Mouse (Mus musculus) monocyte, adult 5-6 weeks (primary cell): ENCODE results near the gene Arl10. TPM values are rescaled to one million over a fixed set of nuclear protein-coding genes. Genes with fewer than 3 reads are reported as not detected.
A peak's percentile ranks its signal among the peaks of the same experiment; 100 is the strongest.
"Not testable (repeated sequence)": the region's sequence is repeated elsewhere in the genome, so short reads cannot be mapped to it uniquely, and the experiment has no call there.

Source experiments
- ATAC-seq: fragments of 153-309, 156-312 bp; replicated peaks from 2 replicates; pipeline ENCODE4 v1.8.0; 2017; ENCODE audit warnings: mild to moderate bottlenecking; ENCODE audit not compliant: low TSS enrichment, insufficient number of reproducible peaks, severe bottlenecking, poor library complexity, low FRiP score
- total RNA-seq: library from RNA; stranded (forward); fragments of 200-1000, 200-491, 200-594 nt; gene quantifications from 3 replicates; pipeline ENCODE4 v1.2.3, GENCODE M21; 2017

Gene Arl10
- total RNA-seq, 1 experiment from 2014 or later, result 8.7 TPM

GRCm38 (mm10) chr13:54608666-54609065 is 33.9 kb downstream of the Arl10 start:
- ATAC-seq, result no peak

- no peak for ATAC-seq
Measured at GRCm38 (mm10) chr13:54609301-54609700, 34.5 kb downstream of the Arl10 start.

- ATAC-seq, result no peak
Measured at GRCm38 (mm10) chr13:54610613-54610971, 35.8 kb downstream of the Arl10 start.

- peak; percentile 52; the same call in 1 of the 2 replicates for ATAC-seq
Measured at GRCm38 (mm10) chr13:54610972-54611754, 36.3 kb downstream of the Arl10 start, which contains the start of gene Cltb. Gene Cltb, minus strand, starts transcription at chr13:54611344.

GRCm38 (mm10) chr13:54613141-54613540 is 38.3 kb downstream of the Arl10 start:
- not testable (repeated sequence) for ATAC-seq

GRCm38 (mm10) chr13:54616307-54616706 is 41.5 kb downstream of the Arl10 start:
- no peak for ATAC-seq

GRCm38 (mm10) chr13:54616998-54617397 is 42.2 kb downstream of the Arl10 start:
- ATAC-seq, result no peak

- peak; percentile 96 for ATAC-seq
Measured at GRCm38 (mm10) chr13:54621155-54621932, 46.5 kb downstream of the Arl10 start, which contains the start of gene Faf2. Gene Faf2, plus strand, starts transcription at chr13:54621784.

GRCm38 (mm10) chr13:54621960-54622521 is 47.2 kb downstream of the Arl10 start:
- ATAC-seq, result peak; percentile 16; the same call in 1 of the 2 replicates

- no peak for ATAC-seq
Measured at GRCm38 (mm10) chr13:54629128-54629527, 54.3 kb downstream of the Arl10 start.

Other genes starting within 250 kb of the Arl10 start
- 0.19 to 0.85 TPM in 2 of 3 replicates, not detected in the other for gene Cplx2, start 203.7 kb upstream of the Arl10 start, total RNA-seq
- 19.8 to 26.8 TPM (median 22.8 TPM) in 3 replicates for gene Thoc3, start 106.2 kb upstream of the Arl10 start, total RNA-seq
- gene Simc1, start 71.2 kb upstream of the Arl10 start, total RNA-seq, result 12.8 to 21.2 TPM (median 19.7 TPM) in 3 replicates
- 34.5 to 44.1 TPM (median 38.3 TPM) in 3 replicates for gene 4833439L19Rik, start 9.6 kb upstream of the Arl10 start, total RNA-seq
- gene Nop16, start 15.1 kb downstream of the Arl10 start, total RNA-seq, result 8.6 to 17.2 TPM (median 16.5 TPM) in 3 replicates
- 22.4 to 36.2 TPM (median 28.0 TPM) in 3 replicates for gene Higd2a, start 15.2 kb downstream of the Arl10 start, total RNA-seq
- 19.8 to 45.0 TPM (median 35.6 TPM) in 3 replicates for gene Cltb, start 36.3 kb downstream of the Arl10 start, total RNA-seq
- 33.8 to 63.9 TPM (median 38.3 TPM) in 3 replicates for gene Faf2, start 46.8 kb downstream of the Arl10 start, total RNA-seq
- 17.1 to 52.7 TPM (median 36.1 TPM) in 3 replicates for gene Rnf44, start 118.9 kb downstream of the Arl10 start, total RNA-seq
- 0.10 TPM in 1 of 3 replicates, not detected in the others for gene Cdhr2, start 126.4 kb downstream of the Arl10 start, total RNA-seq
- not detected in 3 replicates for gene Gprin1, start 174.9 kb downstream of the Arl10 start, total RNA-seq
- gene Sncb, start 191.6 kb downstream of the Arl10 start, total RNA-seq, result not detected in 3 replicates
- not detected in 3 replicates for gene Eif4e1b, start 209.0 kb downstream of the Arl10 start, total RNA-seq
- 6.9 to 18.5 TPM (median 8.1 TPM) in 3 replicates for gene Tspan17, start 214.4 kb downstream of the Arl10 start, total RNA-seq